Mouse (Mus musculus) layer of hippocampus, adult 18-20 months (tissue): ENCODE measurements around the gene Cdc42ep4. TPM values are rescaled to one million over a fixed set of nuclear protein-coding genes. Genes with fewer than 3 reads are reported as not detected.

Source experiments
- DNase-seq, 2 experiments: peaks; one replicate each; pipeline ENCODE4 v3.0.0; 2022; ENCODE audit warnings: low spot score in 2 of 2
- total RNA-seq, 2 experiments: library from RNA; stranded (reverse); gene quantifications; 2 replicates each; pipeline ENCODE4 v1.2.3; 2021

Cdc42ep4 gene
- total RNA-seq, 2 experiments from 2014 or later, result 32.4 to 32.7 TPM

- DNase-seq, result no peak
Observed at GRCm38 (mm10) chr11:113778733-113779679, 27.3 kb upstream of the Cdc42ep4 start.

GRCm38 (mm10) chr11:113777878-113778464, 26.3 kb upstream of the Cdc42ep4 start:
- DNase-seq, result no peak

- DNase-seq, result no peak
Observed at GRCm38 (mm10) chr11:113776851-113777511, 25.3 kb upstream of the Cdc42ep4 start.

GRCm38 (mm10) chr11:113774773-113775172, 23.1 kb upstream of the Cdc42ep4 start:
- no peak for DNase-seq

- DNase-seq, result no peak
Observed at GRCm38 (mm10) chr11:113773191-113773590, 21.5 kb upstream of the Cdc42ep4 start.

- no peak for DNase-seq
Observed at GRCm38 (mm10) chr11:113771187-113771586, 19.5 kb upstream of the Cdc42ep4 start.

GRCm38 (mm10) chr11:113768356-113768755, 16.7 kb upstream of the Cdc42ep4 start:
- no peak for DNase-seq

GRCm38 (mm10) chr11:113767285-113767684, 15.6 kb upstream of the Cdc42ep4 start:
- no peak for DNase-seq

- no peak for DNase-seq
Observed at GRCm38 (mm10) chr11:113766284-113766985, 14.8 kb upstream of the Cdc42ep4 start.

GRCm38 (mm10) chr11:113764132-113764849, 12.6 kb upstream of the Cdc42ep4 start:
- DNase-seq, result no peak

GRCm38 (mm10) chr11:113763449-113763848, 11.8 kb upstream of the Cdc42ep4 start:
- no peak for DNase-seq

GRCm38 (mm10) chr11:113762136-113762797, 10.6 kb upstream of the Cdc42ep4 start:
- no peak for DNase-seq

- DNase-seq, result no peak
Observed at GRCm38 (mm10) chr11:113761646-113762045, 10.0 kb upstream of the Cdc42ep4 start.

- DNase-seq, result no peak
Observed at GRCm38 (mm10) chr11:113760476-113760875, 8.8 kb upstream of the Cdc42ep4 start.

- DNase-seq, result no peak
Observed at GRCm38 (mm10) chr11:113758851-113759250, 7.2 kb upstream of the Cdc42ep4 start.

- no peak for DNase-seq
Observed at GRCm38 (mm10) chr11:113756578-113756977, 4.9 kb upstream of the Cdc42ep4 start.

- no peak for DNase-seq
Observed at GRCm38 (mm10) chr11:113755878-113756277, 4.2 kb upstream of the Cdc42ep4 start.

GRCm38 (mm10) chr11:113754845-113755244, 3.2 kb upstream of the Cdc42ep4 start:
- DNase-seq, result no peak

GRCm38 (mm10) chr11:113752685-113753430, 1.2 kb upstream of the Cdc42ep4 start:
- DNase-seq, result no peak
